Mouse (Mus musculus): ENCODE data around the gene Kank2.

Kank2 gene

DNA sequence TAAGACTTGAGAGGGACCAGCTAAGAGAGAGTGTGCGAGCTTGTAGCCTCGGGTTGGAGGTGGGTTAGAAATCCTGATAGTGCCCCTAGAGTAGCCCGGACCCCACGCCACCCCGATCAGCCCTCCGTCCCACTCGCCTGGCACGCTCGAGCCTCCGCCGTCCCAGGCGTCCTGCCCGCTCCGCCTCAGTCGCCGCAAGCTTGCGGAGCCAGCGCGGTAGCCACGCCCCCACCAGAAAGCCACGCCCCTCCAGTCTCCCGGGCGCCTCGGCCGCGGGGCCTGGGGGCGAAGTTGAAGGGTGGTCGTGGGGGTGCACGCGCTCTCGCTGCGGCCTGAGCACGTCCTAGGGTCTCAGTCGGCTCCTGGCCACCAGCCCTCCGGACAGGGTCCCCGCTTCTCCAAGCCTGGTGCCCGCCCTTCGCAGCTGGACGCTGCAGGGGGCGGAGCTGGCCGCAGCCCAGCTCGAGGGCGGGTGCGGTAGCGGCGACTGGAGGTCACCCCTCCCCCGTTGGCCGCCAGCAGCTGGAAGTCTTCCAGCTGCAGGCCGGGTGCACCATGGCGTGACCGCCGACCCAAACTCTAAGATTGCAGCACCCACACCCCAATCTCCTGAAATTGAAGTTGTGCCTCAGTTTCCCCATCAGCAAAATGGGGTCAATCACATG lies at the start of gene Kank2:
Gene Kank2 (minus strand): TSS at position 400 of the 665 bp plus-strand sequence.
- peak; percentile 92 for DNase-seq (ENCODE audit: low spot score)

DNA sequence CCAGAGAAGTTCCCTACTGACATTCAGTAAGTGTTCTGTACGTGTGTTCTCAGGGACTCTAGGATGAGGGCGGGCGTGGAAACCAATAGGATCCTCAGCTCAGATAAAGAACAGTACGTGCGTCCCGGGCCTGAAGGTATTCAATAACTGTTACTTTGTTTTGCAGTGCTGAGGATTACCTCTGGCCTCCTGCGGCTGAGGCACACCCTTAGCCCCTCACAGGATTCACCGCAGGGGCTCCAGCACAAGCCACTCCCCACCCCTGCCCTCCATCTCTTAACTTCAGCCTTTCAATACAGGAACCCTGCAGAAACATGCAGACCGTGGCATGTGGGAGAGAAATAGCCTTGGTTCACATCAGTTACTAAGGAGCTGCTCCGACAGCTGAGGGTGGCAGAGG lies 49.4 kb upstream of the Kank2 start:
- DNase-seq (ENCODE audit: low spot score), result no peak

DNA sequence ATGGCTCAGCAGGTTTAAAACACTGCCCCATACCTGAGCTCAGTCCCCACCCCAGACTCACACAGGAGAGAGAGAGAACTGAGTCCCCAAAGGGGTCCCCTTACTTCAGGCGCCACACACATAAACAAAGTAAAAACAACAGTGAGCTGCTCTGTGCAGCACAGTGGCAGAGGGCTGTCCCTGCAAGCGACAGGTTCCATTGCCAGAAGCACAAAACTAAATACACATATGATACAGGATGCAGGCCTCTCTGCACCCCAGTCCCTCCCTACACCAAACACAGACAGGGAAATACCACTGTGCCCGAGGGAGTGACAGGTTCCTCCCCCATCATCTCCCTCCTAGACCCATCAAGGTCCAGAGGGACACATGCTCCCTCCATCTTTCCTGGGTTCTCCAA lies 48.9 kb upstream of the Kank2 start:
- no peak for DNase-seq (ENCODE audit: low spot score)

DNA sequence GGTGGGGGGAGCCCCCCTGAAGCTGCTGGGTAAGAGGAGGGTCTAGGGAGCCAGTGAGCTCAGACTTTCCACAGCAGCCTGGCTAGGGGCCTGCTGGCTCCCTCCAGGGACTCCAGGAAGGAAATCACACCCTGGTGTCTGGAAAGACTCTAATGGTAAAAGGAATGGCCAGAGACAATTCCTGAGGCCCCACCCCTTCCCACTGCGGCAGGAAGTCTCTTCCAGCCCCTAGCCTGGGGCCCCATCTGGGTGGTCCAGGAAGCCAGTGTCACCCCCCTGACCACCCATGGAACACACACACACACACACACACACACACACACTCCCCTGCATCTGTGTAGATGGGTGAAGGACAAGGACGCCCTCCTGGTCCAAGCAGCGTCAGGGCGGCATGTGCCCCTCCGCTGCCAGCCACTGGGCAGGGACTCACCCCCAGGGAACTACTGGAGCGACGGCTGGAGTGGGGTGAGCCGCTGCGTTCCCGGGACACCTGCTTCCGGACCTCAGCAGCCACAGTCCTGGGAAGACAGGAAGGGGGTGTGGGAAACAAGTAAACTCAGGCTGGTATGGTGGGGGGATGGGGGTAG lies 48.3 kb upstream of the Kank2 start:
- no peak for DNase-seq (ENCODE audit: low spot score)

DNA sequence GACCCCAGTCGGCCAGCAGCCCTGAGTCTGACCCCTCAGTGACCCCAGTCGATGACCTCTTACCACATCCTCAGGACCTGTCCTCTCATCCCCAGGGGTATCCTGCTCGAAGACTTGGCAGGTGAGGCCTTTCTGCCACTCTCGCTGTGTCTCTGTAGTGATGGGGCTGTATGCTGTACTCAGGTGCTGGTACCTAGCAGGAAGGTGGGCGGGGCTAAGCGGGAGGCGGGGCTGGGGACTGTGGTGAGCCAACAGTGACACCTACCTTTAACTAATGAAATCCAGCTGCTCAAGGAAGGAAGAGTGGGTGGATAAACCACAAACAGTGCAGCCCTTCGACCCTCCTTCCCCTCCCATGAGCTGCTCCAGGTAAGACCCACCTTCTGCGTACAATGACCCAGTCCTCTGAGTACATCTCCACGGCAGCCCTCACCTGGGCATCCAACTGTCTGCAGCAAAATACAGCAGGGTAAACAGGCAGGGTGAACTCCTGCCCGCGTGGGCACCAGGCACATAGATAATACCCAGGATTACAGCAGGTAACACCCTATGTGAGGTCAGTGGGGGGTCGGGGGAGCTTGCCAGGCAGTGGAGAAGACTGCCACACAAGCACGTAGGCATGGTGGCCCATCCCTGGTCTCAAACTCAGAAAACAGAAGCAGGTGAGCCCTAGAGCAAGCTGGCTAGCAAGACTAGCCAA lies 47.0 kb upstream of the Kank2 start:
- no peak for DNase-seq (ENCODE audit: low spot score)

DNA sequence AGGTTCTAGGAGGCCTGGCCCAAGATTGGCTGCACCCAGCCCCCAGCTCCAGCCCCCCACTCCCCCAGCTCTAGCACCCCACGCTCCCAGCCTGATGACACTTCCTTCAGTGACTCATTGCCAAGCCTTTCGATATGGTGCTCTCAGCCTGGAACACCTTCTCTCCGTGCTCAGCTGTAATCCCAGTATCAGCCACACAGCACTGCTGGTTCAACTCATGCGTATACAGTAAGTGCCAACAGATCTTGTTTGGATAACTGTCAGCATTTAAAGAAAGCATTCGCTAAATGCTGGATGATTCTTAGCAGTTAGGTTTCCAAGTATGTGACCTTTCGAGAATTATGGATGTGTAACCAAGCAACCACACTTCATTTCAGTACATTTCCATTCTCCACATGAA lies 44.5 kb upstream of the Kank2 start:
- no peak for DNase-seq (ENCODE audit: low spot score)

DNA sequence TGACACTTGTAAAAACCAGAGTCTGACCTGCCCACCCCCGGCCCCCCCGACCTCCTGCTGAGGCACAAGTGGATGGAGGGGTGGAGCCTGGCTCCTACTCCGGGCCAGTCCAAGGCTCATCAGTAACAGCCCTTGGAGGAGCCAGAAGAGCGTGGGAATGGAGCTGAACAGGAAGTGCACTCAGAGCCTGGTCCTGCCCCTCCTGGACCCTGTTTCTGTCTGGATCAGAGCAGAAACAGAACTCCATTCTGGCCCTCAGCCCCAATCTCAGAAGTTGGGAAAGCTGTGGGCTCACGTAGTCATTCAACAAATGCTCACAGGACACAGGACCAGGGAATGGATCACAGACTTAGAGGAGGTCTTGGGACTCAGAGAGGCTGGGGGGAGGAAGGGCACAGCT lies 43.8 kb upstream of the Kank2 start:
- no peak for DNase-seq (ENCODE audit: low spot score)

DNA sequence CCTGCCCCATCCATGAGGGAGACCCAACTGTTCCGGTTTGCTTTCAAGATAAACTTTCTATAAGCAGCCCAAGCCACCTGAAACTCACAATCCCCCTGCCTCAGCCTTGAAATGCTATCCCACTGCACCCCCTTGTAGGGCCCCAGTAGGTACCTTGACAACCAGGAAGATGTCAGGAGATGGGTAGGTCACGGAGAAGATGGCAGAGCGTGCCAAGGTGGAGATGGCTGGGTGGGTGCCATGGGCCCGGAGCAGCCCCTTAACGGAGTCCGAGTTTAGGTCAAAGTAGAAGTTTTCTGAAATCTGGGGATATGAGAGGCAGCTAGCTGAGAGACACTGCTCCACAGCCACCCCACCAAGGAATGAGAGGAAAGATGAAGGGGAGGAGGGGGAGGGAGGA lies 42.8 kb upstream of the Kank2 start:
- DNase-seq (ENCODE audit: low spot score), result no peak

DNA sequence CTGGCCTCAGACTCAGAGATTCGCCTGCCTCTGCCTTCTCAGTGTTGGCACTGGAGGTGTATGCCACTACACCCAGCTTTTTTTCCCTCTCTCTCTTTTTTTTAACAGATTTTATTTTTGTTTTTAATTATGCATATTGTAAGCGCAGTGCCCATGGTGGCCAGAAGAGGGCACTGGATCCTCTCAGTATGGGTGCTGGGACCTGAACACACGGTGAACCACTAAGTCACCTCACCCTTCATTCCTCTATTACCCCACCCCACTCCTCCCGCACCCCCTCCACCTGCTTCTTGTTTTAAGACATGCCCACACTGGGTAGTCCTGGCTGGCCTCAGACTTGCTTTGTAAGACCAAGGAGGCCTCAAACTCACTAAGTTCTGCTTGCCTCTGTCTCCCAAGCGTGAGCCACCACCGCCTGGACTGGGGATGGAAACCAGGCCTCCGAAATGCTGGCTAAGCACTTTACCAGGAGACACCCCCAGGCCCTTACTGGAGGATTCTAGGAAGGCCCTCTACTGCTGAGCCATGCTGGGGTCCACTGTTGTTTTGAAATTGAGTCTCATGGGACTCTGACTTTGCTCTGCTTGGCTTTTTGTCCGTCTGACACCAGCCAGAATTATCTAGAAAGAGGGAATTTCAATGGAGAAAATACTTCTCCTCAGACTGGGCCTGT lies 41.7 kb upstream of the Kank2 start:
- peak; percentile 42 for DNase-seq (ENCODE audit: low spot score)

DNA sequence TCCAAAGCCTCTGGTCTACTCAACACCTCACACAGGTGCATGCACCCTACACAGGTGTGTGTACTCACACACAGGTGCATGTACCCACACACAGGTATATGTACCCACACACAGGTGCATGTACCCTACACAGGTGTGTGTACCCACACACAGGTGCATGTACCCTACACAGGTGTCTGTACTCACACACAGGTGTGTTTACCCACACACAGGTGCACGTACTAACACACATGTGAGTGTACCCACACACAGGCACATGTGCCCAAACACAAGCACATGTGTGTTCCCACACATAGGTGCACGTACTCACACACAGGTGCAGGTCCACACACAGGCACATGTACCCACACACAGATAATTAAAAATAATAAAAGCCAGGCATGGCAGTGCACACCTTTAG lies 39.1 kb upstream of the Kank2 start:
- no peak for DNase-seq (ENCODE audit: low spot score)

DNA sequence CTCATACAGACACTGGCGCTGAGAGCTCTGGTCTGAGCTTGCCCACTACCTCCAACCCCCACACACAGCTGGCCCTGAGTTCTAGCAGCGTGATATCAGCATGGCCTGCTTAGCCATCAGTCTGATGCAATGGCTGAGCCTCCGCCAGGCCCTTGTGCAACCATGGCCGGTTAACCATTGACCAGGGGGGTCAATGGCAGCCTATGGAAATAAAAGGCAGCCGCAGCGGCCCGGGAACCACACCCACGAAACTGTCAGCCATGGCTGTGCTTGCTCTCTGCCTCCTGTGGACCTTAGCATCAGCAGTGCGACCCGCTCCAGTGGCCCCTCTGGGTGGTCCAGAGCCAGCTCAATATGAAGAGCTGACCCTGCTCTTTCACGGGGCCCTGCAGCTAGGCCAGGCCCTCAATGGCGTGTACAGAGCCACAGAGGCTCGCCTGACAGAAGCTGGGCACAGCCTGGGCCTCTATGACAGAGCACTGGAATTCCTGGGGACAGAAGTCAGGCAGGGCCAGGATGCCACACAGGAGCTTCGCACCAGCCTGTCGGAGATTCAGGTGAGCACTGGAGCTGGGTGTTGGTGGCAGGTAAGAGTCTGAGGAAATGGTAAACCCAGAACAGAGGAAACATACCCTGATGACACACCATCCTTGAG lies 36.8 kb upstream of the Kank2 start, which contains the start of gene Angptl8:
Gene Angptl8 (plus strand): TSS at position 253 of the 655 bp plus-strand sequence.
- DNase-seq (ENCODE audit: low spot score), result peak; percentile 53

DNA sequence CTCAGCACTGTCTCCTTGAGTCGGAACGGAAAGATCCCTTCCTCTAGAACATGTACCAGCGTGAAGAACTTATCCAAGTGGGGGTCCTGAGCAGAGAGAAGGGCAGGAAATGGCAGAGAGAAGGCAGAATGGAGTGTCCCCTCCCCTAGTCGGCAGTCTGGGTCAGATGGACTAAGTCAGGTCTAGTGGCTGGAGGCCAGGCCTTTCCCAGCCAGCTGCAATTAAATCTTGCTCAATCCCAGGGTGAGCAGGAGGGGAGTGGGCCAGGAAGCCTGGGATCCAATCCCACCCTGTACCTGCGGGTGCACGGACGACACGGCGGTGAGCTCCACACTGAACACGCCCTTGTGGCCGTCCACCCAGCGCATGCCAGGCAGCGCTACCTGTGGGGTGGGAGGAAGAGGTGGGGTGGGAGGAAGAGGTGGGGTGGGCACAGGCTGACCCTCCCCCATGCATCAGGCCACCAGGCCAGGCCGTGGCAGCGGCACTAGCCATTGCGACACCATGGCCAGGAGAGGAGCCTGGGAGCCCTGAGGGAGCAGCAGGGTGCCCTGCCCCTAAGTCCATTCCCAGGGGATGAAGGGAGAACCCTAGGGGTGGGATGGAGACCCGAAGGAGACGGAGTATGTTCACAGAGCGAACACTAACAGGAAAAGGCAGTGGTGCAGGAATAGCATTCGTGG lies 33.2 kb upstream of the Kank2 start:
- no peak for DNase-seq (ENCODE audit: low spot score)

DNA sequence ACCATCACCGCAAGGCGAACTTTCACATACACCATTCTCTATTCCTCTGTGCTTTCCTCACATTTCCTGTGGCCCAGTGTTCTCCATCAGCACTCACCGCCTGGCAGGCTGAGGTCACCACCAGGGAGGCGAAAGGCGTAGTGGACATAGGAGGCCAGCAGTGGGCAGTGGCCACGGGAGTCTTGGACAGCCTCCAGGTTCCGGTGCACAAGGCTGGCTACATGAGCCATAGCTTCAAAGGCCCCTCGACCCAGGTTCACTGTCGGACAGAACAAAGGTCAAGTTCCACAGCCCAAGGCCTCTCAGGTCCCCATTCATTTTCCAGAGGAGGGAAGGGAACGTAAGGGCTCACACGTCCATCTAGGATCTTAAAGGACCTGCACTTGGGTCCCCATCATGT lies 32.4 kb upstream of the Kank2 start:
- DNase-seq (ENCODE audit: low spot score), result no peak

DNA sequence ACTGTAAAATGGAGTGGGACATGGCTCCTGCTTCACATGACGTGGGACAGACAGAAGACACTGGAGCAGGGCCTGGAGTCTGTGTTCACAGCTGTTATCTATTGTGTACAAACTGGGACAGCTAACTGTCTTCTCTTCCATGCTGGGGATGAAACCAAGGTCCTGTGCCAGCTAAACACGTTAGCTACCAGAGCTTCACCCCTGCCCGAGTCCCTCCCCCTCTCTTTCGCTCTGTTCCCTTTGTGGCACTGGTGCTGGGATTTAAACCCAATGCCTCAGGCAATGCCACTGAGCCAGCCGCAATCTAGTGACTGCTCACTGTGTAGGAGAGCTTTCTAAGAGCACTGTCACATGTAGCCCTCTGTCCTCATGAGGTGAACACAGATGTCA lies 31.9 kb upstream of the Kank2 start:
- no peak for DNase-seq (ENCODE audit: low spot score)

DNA sequence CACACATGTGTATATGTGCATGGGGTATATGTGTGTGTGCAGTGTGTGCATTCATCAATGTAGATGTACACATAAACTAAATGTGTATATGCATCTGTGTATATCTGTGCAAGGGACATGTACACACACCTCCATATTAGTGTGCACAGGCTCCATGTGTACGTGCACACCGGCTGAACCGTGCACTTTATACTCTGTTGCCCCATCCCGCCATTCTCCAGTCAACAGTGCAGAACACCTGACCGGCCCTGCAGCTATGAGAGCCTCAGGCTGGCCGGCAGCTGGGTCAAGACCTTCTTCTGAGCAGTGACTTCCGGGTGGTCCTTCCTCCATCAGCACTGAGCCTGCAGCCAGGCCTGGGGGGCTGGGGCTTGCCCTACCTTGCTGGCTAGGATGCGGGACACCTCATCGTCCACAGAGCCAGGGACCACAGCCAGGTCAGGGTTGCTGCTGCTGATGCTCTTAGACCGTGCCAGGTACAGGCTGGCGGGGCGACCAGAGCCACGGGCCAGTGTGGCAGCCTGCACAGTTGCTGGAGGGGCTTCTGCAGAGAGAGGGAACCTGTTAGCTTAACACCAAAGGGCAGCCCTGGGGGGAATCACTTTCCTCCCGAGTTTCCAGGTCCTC lies 31.4 kb upstream of the Kank2 start:
- no peak for DNase-seq (ENCODE audit: low spot score)

DNA sequence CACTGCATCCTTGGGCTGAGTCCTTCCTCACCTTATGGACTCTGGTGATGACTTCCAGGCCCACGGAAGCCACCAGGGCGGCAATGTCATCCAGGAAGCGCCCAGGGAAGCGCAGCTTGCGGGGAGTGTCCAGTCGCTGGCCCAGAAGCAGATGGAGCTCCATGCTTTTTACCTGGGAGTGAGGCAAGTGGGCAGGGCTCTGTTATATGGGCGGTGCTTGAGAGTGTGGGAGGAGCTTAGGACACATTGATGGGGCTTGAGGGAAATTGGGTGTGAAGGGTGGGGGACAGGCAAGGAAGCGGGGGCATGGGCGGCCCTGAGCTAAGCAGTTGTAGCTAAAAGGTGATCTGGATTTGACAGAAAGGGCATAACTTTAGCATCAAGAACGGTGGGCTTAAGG lies 25.8 kb upstream of the Kank2 start:
- DNase-seq (ENCODE audit: low spot score), result no peak

DNA sequence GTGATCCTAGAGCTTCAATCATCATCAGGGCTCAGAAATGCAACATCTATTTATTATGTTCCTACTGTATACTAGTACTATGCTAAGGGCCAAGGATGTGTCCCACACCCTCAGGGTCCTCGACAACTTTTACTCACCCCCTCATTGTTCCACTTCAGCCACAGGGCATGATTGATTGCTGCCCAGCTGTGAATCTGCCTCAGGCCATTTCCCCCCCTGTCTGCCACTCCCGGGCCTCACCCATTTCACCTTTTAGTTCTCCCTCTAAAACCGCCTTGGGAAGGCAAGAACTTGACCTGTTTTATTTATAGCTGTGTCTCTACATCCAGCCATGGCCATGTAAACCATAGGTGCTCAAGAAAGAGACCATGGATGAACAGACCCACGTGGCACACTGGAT lies 25.4 kb upstream of the Kank2 start:
- no peak for DNase-seq (ENCODE audit: low spot score)

DNA sequence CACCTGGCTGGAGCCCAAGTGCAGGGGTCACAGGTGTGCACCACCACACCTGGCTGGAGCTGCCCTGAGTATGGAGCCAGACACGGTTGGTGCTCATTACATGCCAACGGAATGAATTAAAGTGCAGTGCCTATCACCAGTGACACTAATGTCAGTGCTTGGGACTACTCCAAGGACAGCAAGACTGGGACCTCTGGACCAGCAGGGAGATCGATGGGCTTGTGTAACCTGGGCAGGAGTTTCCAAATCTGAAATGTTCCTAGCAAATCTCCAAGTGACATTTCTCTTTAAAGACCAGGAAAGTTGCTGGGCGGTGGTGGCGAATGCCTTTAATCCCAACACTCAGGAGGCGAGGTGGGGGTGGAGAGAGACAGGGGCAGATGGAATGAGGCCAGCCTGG lies 24.1 kb upstream of the Kank2 start:
- no peak for DNase-seq (ENCODE audit: low spot score)

DNA sequence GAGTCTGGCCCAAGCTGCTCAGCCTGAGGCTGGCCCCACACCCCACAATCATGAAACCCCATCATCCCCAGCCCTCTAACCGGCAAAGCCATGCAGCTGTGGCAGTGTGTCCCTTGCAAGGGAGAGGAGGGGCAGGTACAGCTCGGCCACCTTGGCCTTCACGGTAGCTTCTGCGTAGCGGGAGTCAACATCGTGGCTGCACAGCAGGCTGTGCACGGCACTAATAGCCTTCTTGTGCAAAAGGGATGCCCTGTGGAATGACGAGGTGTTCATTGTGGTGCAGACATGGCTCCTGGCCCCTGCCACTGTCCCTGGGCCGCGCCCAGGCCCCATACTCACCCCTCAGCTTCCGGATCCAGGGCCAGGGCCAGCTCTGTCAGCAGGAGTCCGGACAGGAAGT lies 21.6 kb upstream of the Kank2 start:
- no peak for DNase-seq (ENCODE audit: low spot score)

DNA sequence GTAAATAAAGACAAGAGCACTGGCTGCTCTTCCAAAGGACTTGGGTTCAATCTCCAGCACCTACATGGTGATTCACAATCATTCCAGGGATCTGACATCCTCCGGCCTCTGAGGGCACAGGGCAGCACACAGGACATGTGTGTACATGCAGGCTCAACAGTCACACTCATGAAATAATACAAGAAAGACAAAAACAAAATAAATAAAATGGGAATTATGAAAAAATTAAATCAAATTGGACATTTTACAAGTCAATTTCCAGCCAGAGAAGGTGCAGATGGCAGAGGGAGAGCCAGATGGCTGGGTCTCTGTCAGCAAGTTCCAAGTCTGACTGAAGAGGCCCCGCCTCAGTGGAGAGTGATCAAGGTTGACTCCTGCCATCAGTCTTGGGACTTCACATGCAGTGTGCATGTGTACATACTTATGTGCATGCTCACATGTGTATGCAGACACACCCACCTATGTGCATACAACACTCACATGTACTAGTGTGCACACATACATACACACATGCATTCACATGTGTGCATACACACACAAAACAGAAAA lies 20.7 kb upstream of the Kank2 start:
- DNase-seq (ENCODE audit: low spot score), result no peak

DNA sequence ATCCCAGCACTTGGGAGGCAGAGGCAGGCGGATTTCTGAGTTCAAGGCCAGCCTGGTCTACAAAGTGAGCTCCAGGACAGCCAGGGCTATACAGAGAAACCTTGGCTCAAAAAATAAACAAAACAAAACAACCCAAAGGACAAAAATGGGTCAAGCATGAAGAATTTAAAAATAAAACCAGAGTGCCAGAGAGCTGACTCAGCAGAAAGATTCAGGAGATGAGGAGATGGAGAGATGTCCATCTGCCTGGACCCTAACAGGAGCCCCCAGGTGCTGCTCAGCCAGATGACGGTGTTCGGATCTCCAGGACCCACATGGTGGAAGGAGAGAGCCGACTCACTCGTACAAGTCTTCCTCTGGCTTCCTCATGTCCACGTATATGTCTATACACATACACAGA lies 20.0 kb upstream of the Kank2 start:
- DNase-seq (ENCODE audit: low spot score), result no peak

Data from ovary, postnatal 36 days (tissue).